Mouse (Mus musculus): ENCODE measurements around the gene Tmcc3. TPM values are rescaled to one million over a fixed set of nuclear protein-coding genes. Genes with fewer than 3 reads are reported as not detected.

Gene Tmcc3
- polyA plus RNA-seq, 1 experiment: 26.0 TPM

DNA sequence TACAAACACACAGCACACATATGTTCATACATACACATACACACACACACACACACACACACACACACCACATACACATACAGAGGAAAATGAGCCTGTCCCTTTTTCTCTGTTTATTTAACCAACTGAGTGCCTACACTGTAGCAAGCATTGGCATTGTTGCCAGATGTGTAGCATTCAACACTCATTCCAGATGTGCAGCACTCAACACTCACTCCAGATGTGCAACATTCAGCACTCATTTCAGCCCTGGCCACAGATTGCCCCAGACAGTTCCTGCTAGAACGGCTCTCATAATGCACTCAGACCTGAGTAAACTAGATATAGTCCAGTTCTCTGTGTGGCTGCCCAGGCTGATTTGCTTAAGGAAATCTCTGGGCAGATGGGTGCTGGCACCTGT, 145.7 kb downstream of the Tmcc3 start:
- no peak for DNase-seq (ENCODE audit: low read depth, low spot score)
- 41% methylated on average over 1 of the region's 1 CpGs for WGBS

DNA sequence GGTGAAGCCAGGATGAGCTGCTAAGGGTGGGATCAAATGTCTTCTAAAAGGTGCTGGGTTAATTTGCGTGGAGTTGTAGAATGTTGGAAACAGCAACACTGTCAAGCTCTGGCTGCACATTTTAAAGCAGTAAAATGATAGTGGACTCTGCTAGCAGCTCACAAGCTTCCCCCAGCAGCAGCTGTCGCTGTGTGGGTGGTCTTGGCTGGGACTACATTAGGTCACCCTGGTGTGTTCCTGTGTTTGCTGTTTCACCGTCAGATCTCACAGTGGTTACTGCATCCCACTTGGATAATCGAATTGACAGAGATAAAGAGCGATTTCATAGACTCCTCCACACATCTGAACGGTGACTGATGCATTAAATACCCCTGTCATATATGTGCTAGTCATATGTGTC, 146.9 kb downstream of the Tmcc3 start:
- 45% methylated on average over 6 of the region's 6 CpGs for WGBS
- no peak for DNase-seq (ENCODE audit: low read depth, low spot score)

DNA sequence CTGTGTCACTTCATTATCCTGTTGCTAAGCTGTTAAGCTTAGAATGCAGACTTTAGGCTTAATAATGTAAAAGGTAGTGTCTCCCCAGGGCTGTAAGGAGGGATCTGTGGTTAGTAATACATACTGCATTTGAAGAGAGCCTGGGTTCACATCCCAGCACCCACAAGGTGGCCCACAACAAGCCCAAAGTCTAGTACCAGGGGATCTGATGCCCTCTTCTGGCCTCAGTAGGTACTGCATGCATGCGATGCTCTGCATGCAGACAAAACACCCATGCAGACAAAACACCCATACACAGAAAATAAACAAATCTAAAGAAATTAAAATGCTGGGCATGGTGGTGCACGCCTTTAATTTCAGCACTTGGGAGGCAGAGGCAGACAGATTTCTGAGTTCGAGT, 149.6 kb downstream of the Tmcc3 start:
- WGBS: 92% methylated on average over 3 of the region's 3 CpGs

DNA sequence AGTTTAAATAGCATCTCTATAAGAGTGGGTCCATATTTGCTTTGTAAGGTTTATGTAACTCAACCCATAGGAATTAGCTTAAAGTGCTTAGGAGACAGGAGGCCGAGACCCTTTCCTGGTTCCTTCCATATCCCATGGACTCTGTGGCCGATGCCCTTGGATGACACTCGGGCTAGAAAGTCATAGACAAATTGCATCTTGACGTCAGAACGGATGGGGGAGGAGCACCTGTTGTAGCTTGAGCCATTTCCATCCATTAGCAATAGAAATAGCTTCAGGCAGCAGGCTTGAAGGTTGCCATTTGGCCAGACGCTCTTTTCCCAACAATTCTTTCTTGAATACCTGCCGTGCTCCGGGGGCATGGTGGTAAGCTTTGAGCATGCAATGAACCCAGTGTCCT, 150.1 kb downstream of the Tmcc3 start:
- 82% methylated on average over 8 of the region's 8 CpGs for WGBS
- no peak for DNase-seq (ENCODE audit: low read depth, low spot score)

More for the DNA sequence above, 149.6 kb downstream of the Tmcc3 start:
- DNase-seq (ENCODE audit: low read depth, low spot score): no peak

DNA sequence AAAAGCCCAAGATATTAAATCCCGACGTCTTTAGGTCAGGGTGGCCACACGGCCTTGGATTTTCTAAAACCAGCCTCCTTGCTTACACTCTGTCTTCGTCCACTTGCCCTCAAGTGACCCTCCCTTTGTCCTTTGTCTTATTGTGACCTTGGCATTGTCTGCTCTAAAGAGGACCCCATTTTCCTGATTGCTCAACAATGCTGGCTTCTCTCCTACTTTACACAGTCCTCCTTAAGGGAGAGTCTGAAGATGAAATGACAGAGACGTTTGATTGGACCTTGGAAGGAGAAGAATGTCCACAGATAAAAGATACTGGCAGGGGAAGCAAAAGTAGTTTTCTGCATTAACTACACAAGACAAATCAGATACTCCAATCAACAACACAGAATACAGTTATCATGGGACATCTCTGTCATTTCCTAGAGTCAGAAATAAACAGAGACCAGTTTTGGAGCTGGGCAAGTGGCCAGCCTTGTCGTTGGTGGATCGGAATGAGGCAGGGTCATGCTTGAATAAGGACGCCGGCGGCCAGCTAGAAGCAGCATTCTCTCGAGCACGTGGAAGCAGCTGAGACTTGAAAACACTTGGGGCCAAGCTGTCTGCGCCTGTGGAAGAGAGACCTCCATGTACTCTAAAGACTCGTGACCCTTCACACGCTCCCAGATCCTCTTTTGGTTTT, 150.8 kb downstream of the Tmcc3 start:
- DNase-seq (ENCODE audit: low read depth, low spot score): no peak
- WGBS: 53% methylated on average over 15 of the region's 15 CpGs

DNA sequence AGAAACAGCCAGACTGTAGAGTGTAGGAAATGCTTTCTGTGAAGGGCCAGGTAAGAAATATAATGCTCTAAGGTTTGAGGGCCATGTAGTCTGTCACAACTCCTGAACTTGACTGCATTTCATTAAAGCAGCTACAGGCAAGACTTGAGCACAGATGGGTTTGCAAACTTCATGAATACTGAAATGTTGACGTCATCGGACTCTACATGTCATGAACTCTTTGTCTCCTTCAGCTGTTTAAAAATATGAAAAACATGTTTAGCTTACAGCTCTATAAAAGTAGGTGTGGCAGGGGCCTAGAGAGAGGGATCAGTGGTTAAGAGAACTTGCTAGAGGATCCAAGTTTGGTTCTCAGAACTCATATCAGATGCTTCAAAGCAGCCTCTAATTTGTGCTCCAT, 151.7 kb downstream of the Tmcc3 start:
- DNase-seq (ENCODE audit: low read depth, low spot score): no peak
- 30% methylated on average over 2 of the region's 2 CpGs for WGBS

DNA sequence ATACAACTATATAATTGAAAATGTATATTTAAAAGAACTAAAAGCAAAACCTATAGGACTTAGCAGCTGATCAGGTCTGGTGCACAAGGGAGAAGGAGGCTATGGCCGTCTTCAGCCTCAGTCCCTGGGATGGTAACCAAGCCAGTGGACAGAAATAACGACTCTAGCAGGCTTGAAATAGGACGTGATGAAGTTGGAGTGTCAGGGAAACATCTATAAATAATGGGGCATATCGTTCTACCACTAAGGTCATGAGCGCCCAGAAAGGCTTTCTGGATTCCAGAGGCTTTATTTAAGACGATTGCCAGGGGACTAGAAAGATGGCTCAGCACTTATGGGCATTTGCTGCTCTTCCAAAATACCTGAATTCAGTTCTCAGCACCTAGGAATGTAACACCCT, 153.9 kb downstream of the Tmcc3 start:
- DNase-seq (ENCODE audit: low read depth, low spot score): no peak
- 79% methylated on average over 6 of the region's 6 CpGs for WGBS

DNA sequence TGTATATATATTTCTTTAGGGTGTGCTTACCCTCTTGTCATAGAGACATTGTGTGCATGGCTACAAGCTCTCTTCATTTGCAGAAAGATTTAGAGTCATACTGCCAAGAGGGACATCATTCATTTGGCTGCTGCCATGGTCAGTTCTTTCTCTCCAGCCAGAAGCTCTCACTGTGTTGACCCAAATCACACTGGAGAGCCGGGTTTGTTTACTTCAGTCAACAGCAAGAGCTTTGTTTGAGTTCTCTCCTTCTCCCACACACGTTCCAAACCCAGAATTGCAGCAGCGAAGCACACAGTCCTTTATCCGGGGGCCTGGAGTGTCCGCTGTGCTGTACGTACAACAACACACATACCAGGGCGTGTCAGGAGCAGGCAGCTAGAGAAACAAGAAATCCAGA, 154.6 kb downstream of the Tmcc3 start:
- 43% methylated on average over 7 of the region's 7 CpGs for WGBS
- no peak for DNase-seq (ENCODE audit: low read depth, low spot score)

DNA sequence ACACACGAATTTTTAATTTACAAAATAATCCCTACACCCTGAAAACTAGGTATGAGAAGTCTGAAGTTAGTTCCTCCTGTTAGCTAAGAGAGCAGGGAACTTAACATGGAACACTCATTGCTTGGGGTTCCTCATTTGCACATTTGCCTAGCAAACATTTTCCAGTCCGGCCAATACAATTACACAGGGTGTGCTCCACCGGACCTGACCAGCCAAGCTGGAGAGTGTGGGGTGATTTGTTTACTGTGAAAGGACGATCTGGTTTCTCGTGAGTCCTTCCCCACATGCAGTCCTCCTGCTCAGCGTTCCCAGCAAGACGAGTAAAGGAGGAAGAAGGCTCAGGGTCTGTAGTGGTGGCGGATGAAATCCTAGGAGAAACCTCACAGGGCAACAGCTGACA, 159.7 kb downstream of the Tmcc3 start:
- 37% methylated on average over 8 of the region's 8 CpGs for WGBS
- no peak for DNase-seq (ENCODE audit: low read depth, low spot score)

DNA sequence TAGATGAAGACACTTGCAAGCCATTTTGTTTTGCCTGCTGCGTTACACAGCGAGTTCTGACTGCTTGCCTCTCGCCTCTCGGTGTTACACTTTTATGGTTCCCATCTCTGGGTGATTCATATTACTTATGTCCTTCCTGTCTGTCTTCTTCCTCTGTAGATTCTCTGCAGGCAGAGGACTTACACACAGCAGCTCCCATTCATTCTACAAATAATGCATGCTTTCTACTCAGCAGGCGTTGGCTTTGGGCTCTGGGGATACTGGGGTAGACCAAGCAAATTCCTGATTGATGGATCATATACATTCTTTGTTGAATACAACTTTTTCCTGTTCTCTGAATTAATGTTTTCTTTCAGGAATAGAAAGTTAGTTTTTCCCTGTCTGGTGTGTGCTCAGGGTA, 161.8 kb downstream of the Tmcc3 start:
- 68% methylated on average over 5 of the region's 5 CpGs for WGBS
- no peak for DNase-seq (ENCODE audit: low read depth, low spot score)

DNA sequence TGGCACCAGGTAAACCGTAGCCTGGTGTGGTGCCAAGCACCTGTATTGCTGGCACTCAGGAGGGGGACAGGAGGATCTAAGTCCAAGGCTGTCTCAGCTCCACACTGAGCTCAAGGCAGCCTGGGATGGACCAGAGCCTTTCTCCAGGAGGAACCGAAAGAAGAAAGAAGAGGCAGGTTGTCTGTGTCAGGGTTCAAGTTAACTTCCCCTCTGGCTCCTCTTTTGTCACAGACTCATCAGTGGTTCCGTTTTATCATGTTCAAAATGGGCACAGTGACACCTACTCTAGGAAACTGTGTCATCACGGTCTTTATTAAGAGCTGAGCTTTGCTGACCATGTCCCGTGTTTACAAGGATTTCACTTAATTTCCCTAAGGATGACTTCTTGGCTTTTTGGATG, 162.4 kb downstream of the Tmcc3 start:
- WGBS: 76% methylated on average over 5 of the region's 5 CpGs
- no peak for DNase-seq (ENCODE audit: low read depth, low spot score)

DNA sequence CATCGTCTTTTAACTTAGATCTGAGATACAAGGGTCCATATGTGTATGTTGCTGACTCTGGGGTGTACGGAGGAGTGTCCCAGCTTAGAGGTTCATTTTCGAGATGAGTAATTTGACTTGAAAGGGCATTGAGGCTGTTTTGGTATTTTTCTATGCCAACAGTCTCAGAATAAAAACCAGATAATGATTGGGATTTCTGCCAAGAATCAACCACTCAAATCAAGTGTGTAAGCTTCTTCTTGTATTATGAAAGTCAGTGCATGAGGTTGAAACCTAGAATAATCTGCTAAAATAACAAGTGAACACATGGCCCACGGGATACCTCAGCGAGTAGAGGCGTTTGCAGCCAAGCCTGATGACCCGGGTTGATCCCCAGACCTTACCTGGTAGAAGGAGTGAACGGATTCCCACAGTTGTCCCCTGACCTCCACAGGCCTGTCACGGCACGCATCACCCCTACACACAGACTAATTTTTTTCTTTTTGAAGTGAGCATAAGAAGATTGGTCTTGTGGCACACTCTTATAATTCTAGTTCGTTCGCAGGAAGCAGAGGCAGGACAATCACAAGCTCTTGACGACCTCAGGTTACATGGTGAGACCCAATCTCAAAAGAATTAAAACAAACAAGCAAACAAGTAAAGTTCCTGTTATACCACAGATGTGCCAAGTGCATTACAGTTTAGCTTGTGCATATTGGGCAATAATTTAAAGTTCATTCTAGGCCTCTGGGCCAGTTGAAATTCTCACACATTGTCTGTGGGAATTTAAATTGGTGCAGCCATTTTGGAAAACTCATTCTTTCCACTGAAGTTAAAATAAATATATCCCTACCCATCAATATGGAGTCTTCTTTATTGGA, 165.8 kb downstream of the Tmcc3 start:
- 89% methylated on average over 13 of the region's 13 CpGs for WGBS
- no peak for DNase-seq (ENCODE audit: low read depth, low spot score)

DNA sequence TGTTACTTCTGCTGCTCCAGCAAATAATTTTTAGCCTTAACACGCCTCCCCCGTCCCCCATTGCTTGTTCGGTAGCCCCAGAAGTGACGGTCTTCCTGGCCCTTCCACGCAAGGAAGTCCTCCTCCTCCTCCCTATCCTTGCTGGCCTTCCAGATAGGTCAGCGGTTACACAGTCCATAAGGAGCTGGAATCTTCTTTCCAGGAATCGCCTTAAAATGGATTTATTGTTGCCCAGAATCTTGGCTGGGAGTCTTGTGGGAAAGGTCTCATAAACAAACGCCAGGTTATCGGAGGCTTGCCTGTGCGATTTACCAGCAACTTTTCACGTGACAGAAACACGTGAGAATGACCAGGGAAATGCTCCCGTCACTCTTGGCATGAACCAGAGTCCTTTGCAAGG, 167.9 kb downstream of the Tmcc3 start:
- no peak for DNase-seq (ENCODE audit: low read depth, low spot score)
- 72% methylated on average over 13 of the region's 13 CpGs for WGBS

DNA sequence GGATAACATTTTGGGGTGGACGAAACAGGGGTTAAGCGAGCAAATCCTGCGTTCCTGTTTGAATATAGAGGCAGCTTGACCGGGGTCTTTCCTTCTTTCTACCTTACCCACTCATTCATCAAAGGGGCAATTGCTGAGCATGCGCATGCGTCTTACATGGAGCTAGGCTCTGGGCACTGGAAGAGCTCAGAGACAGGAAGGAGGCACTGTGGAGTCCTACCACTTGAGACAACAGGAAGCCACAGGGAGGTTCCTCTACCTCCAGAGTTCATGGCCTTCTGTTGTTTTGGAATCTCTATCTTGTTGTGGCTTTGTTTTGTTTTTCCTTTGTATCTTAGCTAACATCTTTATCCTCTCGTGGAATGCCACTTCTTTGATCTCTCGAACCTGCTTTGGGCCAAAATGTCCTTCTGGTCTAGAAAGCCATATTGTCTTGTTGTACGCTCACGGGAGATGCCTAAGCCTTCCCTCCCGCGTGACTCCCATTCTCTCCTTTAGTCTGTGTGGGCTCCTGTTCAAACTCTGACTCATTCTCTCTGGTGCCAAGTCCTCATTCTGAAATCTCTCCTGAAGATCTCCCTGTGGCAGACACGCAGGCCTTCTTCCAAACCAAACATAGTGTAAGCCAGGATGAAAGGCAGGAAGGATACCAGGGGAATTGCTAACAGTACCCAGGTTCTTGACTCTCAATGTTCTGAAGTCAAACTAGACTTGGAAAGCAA, 168.8 kb downstream of the Tmcc3 start:
- 64% methylated on average over 13 of the region's 13 CpGs for WGBS
- no peak for DNase-seq (ENCODE audit: low read depth, low spot score)

DNA sequence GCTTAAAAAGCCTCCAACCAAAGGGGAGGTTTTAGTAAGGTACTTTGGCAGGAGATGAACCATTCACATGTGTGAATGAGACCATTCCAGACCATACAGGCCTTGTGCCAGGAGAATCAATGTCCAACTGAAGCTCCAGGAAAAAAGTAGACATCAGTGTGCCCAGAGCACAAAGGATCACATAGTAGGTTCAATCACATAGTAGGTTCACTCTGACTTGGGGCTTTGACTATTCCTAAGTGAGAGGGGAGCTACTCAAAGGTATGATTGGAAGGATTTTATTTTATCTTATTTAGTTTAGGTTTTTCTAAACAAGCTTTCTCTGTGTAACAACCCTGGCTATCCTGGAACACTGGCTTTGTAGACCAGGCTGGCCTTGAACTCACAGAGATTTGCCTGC, 169.9 kb downstream of the Tmcc3 start:
- DNase-seq (ENCODE audit: low read depth, low spot score): no peak

DNA sequence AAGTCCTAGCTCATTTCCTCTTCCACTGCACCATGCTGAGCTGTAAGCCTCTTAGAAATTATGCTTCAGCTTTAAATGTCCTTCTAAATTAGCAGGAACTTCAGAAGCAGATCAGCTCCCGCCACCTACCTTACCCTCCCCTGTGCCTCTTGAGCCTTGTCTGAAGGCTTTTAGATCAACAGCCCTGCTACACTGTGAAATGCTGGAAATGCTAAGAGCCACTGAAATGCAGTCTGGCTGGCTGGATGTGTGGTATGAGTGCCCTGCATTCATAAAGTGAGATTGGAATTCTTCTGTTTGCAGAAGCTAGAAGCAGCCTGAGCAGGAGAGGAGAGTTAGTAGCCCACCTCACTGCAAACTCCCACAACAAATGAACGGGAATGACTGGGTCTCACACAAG, 174.4 kb downstream of the Tmcc3 start:
- 85% methylated on average over 2 of the region's 2 CpGs for WGBS
- no peak for DNase-seq (ENCODE audit: low read depth, low spot score)

DNA sequence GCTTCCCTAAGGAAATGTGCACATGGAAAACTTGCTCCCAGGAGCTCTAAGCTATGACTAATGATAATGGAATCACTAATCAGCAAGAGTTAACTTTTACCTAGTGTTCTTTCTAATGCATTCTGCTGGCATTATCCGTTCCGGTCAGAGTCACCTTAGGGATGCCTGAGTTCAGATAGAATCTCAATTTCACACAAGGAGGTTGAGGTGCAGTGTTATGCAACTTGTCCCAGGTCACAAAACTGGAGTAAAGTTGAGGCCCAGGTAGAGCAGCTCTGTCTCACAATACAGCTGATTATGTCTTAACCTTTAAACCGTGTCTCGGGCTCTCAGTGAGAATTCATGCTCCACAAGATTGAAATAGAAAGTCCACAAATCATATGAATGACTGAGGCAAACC, 177.8 kb downstream of the Tmcc3 start:
- 80% methylated on average over 4 of the region's 4 CpGs for WGBS
- no peak for DNase-seq (ENCODE audit: low read depth, low spot score)

DNA sequence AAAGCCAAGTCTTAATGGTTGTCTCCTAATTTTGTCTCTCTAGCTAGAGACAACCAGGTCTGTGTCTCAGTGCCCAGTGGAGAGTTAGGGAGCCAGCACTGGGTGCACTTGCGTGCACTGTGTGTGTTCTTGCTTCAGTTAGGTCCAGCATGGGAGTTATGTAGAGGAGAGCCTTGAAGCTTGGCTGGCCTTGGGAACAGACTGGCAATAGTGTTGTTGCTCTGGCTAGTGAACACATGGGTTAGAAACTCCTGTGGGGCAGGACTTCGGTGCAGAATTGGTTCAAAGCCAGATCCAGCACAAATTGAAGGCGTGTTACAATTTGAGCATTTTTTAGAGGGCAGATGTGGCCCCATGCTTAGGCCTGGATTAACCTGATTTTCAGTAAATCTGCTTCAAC, 179.3 kb downstream of the Tmcc3 start:
- no peak for DNase-seq (ENCODE audit: low read depth, low spot score)
- WGBS: 61% methylated on average over 3 of the region's 3 CpGs

DNA sequence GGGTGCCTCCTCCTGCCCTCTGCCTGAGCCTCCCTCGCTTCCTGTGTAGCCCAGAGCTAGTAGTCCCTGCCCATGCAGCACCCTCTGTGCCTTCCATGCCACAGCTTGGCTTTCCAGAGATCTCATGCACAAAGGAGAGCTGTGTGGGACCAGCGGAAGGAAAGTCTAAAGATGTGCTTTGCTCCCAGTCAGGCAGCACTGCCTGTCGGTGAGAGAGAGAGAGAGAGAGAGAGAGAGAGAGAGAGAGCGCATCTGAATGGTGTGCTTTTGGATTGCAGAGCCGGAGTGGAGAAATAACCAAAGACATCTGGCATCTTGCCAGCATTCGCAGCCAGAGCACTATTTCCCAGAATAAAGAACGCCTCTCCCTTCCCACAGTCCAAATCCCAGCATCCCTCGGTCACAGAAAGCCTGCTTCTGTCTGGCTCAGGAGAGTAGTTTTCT, 182.7 kb downstream of the Tmcc3 start:
- 22% methylated on average over 8 of the region's 8 CpGs for WGBS
- DNase-seq (ENCODE audit: low read depth, low spot score): no peak

DNA sequence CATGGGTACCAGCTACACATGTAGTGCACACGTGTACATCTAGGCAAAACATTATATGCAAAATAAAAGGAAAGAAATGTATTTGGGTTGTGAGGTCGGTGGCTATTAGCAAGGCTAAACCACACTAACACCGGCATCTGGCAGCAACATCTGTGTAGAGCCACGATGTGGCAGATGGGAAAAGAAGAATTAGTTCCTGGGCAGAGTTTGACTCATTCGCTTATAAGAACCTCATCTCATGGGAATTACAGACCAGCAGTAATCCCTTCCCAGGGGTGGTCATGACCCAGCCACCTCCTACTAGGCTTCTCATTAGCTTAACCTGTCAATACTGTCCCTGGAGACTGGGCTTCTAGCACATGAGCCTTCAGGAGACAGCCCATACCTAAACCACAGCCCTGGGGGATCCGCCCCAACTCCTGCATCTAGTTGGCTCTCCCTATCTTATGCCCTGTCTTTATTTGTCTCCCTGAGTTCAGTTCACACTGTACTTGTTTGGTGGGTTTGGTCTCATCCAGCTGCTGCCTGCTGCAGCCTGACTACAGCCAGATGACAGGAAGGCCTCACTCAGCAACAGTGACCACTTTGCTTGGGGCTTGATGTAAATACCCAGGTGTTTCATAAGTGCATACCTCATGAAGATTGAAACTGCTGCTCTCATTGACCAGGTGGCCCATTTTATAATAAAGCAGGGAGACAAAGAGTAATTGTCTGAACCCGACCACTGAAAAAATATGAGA, 183.9 kb downstream of the Tmcc3 start:
- no peak for DNase-seq (ENCODE audit: low read depth, low spot score)
- WGBS: 82% methylated on average over 7 of the region's 7 CpGs

All from large intestine, adult 2 months (tissue).